Mouse (Mus musculus) testis, adult 2 months (tissue): ENCODE results near the gene Ints1. TPM values are rescaled to one million over a fixed set of nuclear protein-coding genes. Genes with fewer than 3 reads are reported as not detected.

Source experiments
- H3K27ac ChIP-seq: fragments of 200-500 bp; 2 replicates; pipeline ENCODE4 v1.5.1; 2012; ENCODE audit warnings: low read depth, low read length; ENCODE audit not compliant: control insufficient read depth, insufficient read depth
- H3K27me3 ChIP-seq: fragments of 200-500 bp; 2 replicates; pipeline ENCODE4 v1.6.1; 2012; ENCODE audit warnings: mild to moderate bottlenecking, low read length, moderate library complexity; ENCODE audit not compliant: control insufficient read depth, insufficient read depth
- H3K36me3 ChIP-seq: fragments of 200-500 bp; 2 replicates; pipeline ENCODE4 v1.6.1; 2012; ENCODE audit warnings: mild to moderate bottlenecking, low read length; ENCODE audit not compliant: control insufficient read depth, insufficient read depth
- H3K4me1 ChIP-seq: fragments of 200-500 bp; 2 replicates; pipeline ENCODE4 v1.6.1; 2012; ENCODE audit warnings: low read length; ENCODE audit not compliant: control insufficient read depth, insufficient read depth
- H3K4me3 ChIP-seq: fragments of 200-500 bp; 2 replicates; pipeline ENCODE4 v1.5.1; 2012; ENCODE audit warnings: low read depth, mild to moderate bottlenecking, low read length, moderate library complexity, mixed read lengths; ENCODE audit not compliant: control insufficient read depth
- CTCF ChIP-seq: fragments of 200-500 bp; IDR thresholded peaks from 2 replicates; pipeline ENCODE4 v1.5.1; 2012; ENCODE audit warnings: low read depth, mild to moderate bottlenecking, inconsistent platforms, low read length, moderate library complexity; ENCODE audit not compliant: control insufficient read depth, insufficient read depth, insufficient replicate concordance
- POLR2A ChIP-seq: fragments of 200-500 bp; IDR thresholded peaks from 2 replicates; pipeline ENCODE4 v1.6.1; 2012; ENCODE audit warnings: low read depth, mild to moderate bottlenecking, inconsistent platforms, low read length, moderate library complexity; ENCODE audit not compliant: control insufficient read depth
- polyA plus RNA-seq: library from polyadenylated mRNA; depleted of rRNA; stranded (reverse); fragments of >200 nt; gene quantifications from 2 replicates; pipeline ENCODE4 v1.2.3, GENCODE M21; 2012; rRNA removed

The Ints1 gene
- 33.9 and 36.4 TPM in 2 replicates for polyA plus RNA-seq

GRCm38 (mm10) chr5:139775216-139775926 lies at the start of gene Ints1:
Gene Ints1, minus strand, starts transcription at chr5:139775674.
- Histone ChIP-seq H3K4me1 (peaks cover 17% of the 10 kb centered on the region), H3K36me3 (peaks cover 3% of the 10 kb centered on the region), H3K27me3 (no peaks in the 10 kb centered on the region), H3K27ac (peak within 1 kb of the TSS; percentile 64), H3K4me3 (peak within 1 kb of the TSS; percentile 98)
- TF ChIP-seq CTCF (peak; percentile 97), POLR2A (peak; percentile 41; the same call in 1 of the 2 replicates)

- Histone ChIP-seq H3K36me3 (peaks cover 1% of the 10 kb centered on the region), H3K4me1 (peaks cover 6% of the 10 kb centered on the region), H3K4me3 (no peak overlapping the region), H3K27ac (no peak overlapping the region), H3K27me3 (no peaks in the 10 kb centered on the region)
- no peak for TF ChIP-seq CTCF
- no peak for TF ChIP-seq POLR2A
These were observed 49.1 kb upstream of the Ints1 start for GRCm38 (mm10) chr5:139824531-139824930.

GRCm38 (mm10) chr5:139821466-139822459 lies 46.3 kb upstream of the Ints1 start:
- peaks cover 1% of the 10 kb centered on the region for H3K36me3 ChIP-seq
- no peak overlapping the region for H3K27ac ChIP-seq
- H3K4me1 ChIP-seq: peaks cover 6% of the 10 kb centered on the region
- H3K27me3 ChIP-seq: no peaks in the 10 kb centered on the region
- no peak for TF ChIP-seq POLR2A
- no peak for TF ChIP-seq CTCF
- H3K4me3 ChIP-seq: no peak overlapping the region; the same call in 1 of the 2 replicates

- TF ChIP-seq POLR2A: no peak
- no peak for TF ChIP-seq CTCF
- no peaks in the 10 kb centered on the region for H3K27me3 ChIP-seq
- no peaks in the 10 kb centered on the region for H3K4me1 ChIP-seq
- no peak within 1 kb of the TSS for H3K4me3 ChIP-seq
- H3K36me3 ChIP-seq: peaks cover 1% of the 10 kb centered on the region
- H3K27ac ChIP-seq: no peak within 1 kb of the TSS
These were observed 44.2 kb upstream of the Ints1 start, which contains the start of gene Tmem184a for GRCm38 (mm10) chr5:139819538-139820181. Gene Tmem184a, minus strand, starts transcription at chr5:139819917.

- H3K4me3 ChIP-seq: no peak overlapping the region
- H3K36me3 ChIP-seq: peaks cover under 1% of the 10 kb centered on the region
- TF ChIP-seq POLR2A (no peak), CTCF (peak; percentile 33; the same call in 1 of the 2 replicates)
- H3K27ac ChIP-seq: no peak overlapping the region
- no peaks in the 10 kb centered on the region for H3K27me3 ChIP-seq
- H3K4me1 ChIP-seq: no peaks in the 10 kb centered on the region
These were observed 43.3 kb upstream of the Ints1 start for GRCm38 (mm10) chr5:139818801-139819200.

- no peak overlapping the region for H3K27ac ChIP-seq
- no peak for TF ChIP-seq POLR2A
- TF ChIP-seq CTCF: no peak
- H3K4me3 ChIP-seq: no peak overlapping the region
- no peaks in the 10 kb centered on the region; the same call in 1 of the 2 replicates for H3K36me3 ChIP-seq
- no peaks in the 10 kb centered on the region for H3K27me3 ChIP-seq
- H3K4me1 ChIP-seq: no peaks in the 10 kb centered on the region
These were observed 42.6 kb upstream of the Ints1 start for GRCm38 (mm10) chr5:139818056-139818455.
